Mouse (Mus musculus): ENCODE data around the gene Fam241a. TPM values are rescaled to one million over a fixed set of nuclear protein-coding genes. Genes with fewer than 3 reads are reported as not detected.

Gene Fam241a
- polyA plus RNA-seq, 1 experiment from 2014 or later: 9.1 TPM

GRCm38 (mm10) chr3:127826503-127826902 lies 69.6 kb downstream of the Fam241a start:
- Histone ChIP-seq H3K27ac (no peak overlapping the region), H3K4me2 (replicated peaks) (no peak overlapping the region)
- 54% methylated on average over 7 of the region's 7 CpGs for WGBS

GRCm38 (mm10) chr3:127823886-127824863 lies 71.9 kb downstream of the Fam241a start:
- no peaks in the 10 kb centered on the region for H3K9me3 ChIP-seq
- H3K9ac ChIP-seq: no peak overlapping the region
- H3K4me2 ChIP-seq (replicated peaks): no peak overlapping the region
- peaks cover 12% of the 10 kb centered on the region for H3K4me1 ChIP-seq
- H3K27ac ChIP-seq: no peak overlapping the region
- ATAC-seq (ENCODE audit: low FRiP score, low read depth): no peak
- 66% methylated on average over 17 of the region's 17 CpGs for WGBS
- no peaks in the 10 kb centered on the region for H3K27me3 ChIP-seq (replicated peaks)
- H3K36me3 ChIP-seq: peaks cover 19% of the 10 kb centered on the region
- no peak overlapping the region for H3K4me3 ChIP-seq

More at GRCm38 (mm10) chr3:127826503-127826902, 69.6 kb downstream of the Fam241a start:
- H3K9me3 ChIP-seq: no peaks in the 10 kb centered on the region
- H3K4me1 ChIP-seq: peaks cover 12% of the 10 kb centered on the region
- H3K9ac ChIP-seq: no peak overlapping the region
- H3K27me3 ChIP-seq (replicated peaks): no peaks in the 10 kb centered on the region
- no peak overlapping the region for H3K4me3 ChIP-seq
- peaks cover 9% of the 10 kb centered on the region for H3K36me3 ChIP-seq
- ATAC-seq (ENCODE audit: low FRiP score, low read depth): no peak

GRCm38 (mm10) chr3:127821209-127821608 lies 74.9 kb downstream of the Fam241a start:
- 90% methylated on average over 5 of the region's 5 CpGs for WGBS

GRCm38 (mm10) chr3:127820400-127820799 lies 75.7 kb downstream of the Fam241a start:
- no peaks in the 10 kb centered on the region for H3K27me3 ChIP-seq (replicated peaks)
- peaks cover 27% of the 10 kb centered on the region for H3K36me3 ChIP-seq
- H3K4me2 ChIP-seq (replicated peaks): no peak overlapping the region
- ATAC-seq (ENCODE audit: low FRiP score, low read depth): no peak
- H3K27ac ChIP-seq: no peak overlapping the region
- H3K9me3 ChIP-seq: no peaks in the 10 kb centered on the region
- H3K4me3 ChIP-seq: no peak overlapping the region
- no peak overlapping the region for H3K9ac ChIP-seq
- no peaks in the 10 kb centered on the region for H3K4me1 ChIP-seq
- WGBS: 95% methylated on average over 1 of the region's 1 CpGs

More at GRCm38 (mm10) chr3:127821209-127821608, 74.9 kb downstream of the Fam241a start:
- Histone ChIP-seq H3K36me3 (peaks cover 27% of the 10 kb centered on the region), H3K4me3 (no peak overlapping the region), H3K27ac (no peak overlapping the region), H3K4me1 (0 out of 2 replicates have a peak, but pooled peaks cover under 1% of the 10 kb centered on the region), H3K9ac (no peak overlapping the region), H3K9me3 (no peaks in the 10 kb centered on the region), H3K27me3 (replicated peaks) (no peaks in the 10 kb centered on the region), H3K4me2 (replicated peaks) (no peak overlapping the region)
- ATAC-seq (ENCODE audit: low FRiP score, low read depth): no peak

Other genes starting within 250 kb of the Fam241a start
- 1.3 and 1.7 TPM in 2 replicates for gene Alpk1, start 115.8 kb downstream of the Fam241a start, polyA plus RNA-seq (2016; fragmentation: Nextera tagmentation; extraction: Ambion mirVana)
- gene Tifa, start 106.5 kb downstream of the Fam241a start, polyA plus RNA-seq (2016; fragmentation: Nextera tagmentation; extraction: Ambion mirVana): 3.0 and 3.1 TPM in 2 replicates
- gene Ap1ar, start 58.8 kb downstream of the Fam241a start, polyA plus RNA-seq (2016; fragmentation: Nextera tagmentation; extraction: Ambion mirVana): 85.8 and 93.6 TPM in 2 replicates

Measured in neural tube, embryonic 12.5 days (tissue).